Mouse (Mus musculus) inflammation-experienced regulatory T-cells, adult 16 weeks (primary cell): ENCODE results near the gene Tab1. TPM values are rescaled to one million over a fixed set of nuclear protein-coding genes. Genes with fewer than 3 reads are reported as not detected.

Experiments
- polyA plus RNA-seq: library from polyadenylated mRNA; unstranded; fragments of 100-300 nt; shearing (Covaris generic); gene quantifications from one replicate; pipeline ENCODE4 v1.2.1, GENCODE M21; 2017

Tab1 gene
- polyA plus RNA-seq: 28.4 TPM

DNA sequence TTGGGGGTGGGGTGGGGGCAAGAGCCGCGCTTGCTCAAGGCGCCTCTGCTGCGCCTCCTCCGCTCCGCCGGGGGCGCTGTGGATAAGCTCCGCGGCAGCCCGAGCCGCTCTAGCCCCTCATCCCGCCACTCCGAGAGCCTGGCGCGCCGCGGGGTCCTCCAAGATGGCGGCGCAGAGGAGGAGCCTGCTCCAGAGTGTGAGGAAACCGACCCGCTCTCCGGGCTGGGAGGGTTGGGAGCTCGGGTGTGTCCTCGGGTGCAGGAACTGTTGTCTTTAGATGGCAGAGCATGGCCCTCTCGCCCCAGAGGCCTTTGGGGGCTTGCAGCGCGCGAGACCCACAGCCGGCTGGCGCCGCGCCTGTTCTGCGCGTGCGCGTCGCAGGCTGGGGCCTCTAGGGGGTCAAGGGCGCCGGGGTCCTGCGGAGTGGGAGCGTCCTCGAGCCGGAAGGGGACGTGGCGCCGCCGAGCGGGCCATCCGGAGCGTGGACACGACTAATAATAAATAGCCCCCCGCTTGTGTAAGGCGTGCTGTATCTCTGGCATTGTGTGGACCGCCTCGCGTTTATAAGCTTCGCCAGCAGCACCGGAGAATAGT, at the start of gene Tab1:
Gene Tab1 (plus strand): TSS at position 135 of the 594 bp plus-strand sequence.

GRCm38 (mm10) chr15:80091121-80091955, 41.6 kb upstream of the Tab1 start, which contains the start of the genes Syngr1 and Rpl3:
Syngr1 (plus strand) TSS chr15:80091334.
Rpl3 (minus strand) TSS chr15:80091868.

GRCm38 (mm10) chr15:80173001-80173771, 40.3 kb downstream of the Tab1 start, which contains the start of gene Mgat3:
Mgat3 (plus strand) TSS chr15:80173721.

Other genes starting within 250 kb of the Tab1 start
- gene Apobec3, start 241.5 kb upstream of the Tab1 start, polyA plus RNA-seq: 519 TPM
- gene Cbx7, start 162.0 kb upstream of the Tab1 start, polyA plus RNA-seq: 103 TPM
- 1.5 TPM for gene Pdgfb, start 118.2 kb upstream of the Tab1 start, polyA plus RNA-seq
- 0.60 TPM for gene Syngr1, start 41.8 kb upstream of the Tab1 start, polyA plus RNA-seq
- 1,298 TPM for gene Rpl3, start 41.3 kb upstream of the Tab1 start, polyA plus RNA-seq
- gene Mgat3, start 40.6 kb downstream of the Tab1 start, polyA plus RNA-seq: not detected
- 37.3 TPM for gene Mief1, start 100.9 kb downstream of the Tab1 start, polyA plus RNA-seq
- gene AC140267.1, start 102.7 kb downstream of the Tab1 start, polyA plus RNA-seq: not detected
- gene Atf4, start 122.1 kb downstream of the Tab1 start, polyA plus RNA-seq: 106 TPM
- 30.8 TPM for gene Rps19bp1, start 131.2 kb downstream of the Tab1 start, polyA plus RNA-seq
- gene Cacna1i, start 154.1 kb downstream of the Tab1 start, polyA plus RNA-seq: 0.02 TPM